Mouse (Mus musculus): ENCODE results near the gene Slc7a14. TPM values are rescaled to one million over a fixed set of nuclear protein-coding genes. Genes with fewer than 3 reads are reported as not detected.

Gene Slc7a14
- polyA plus RNA-seq, 1 experiment from 2014 or later = 0.34 TPM

DNA sequence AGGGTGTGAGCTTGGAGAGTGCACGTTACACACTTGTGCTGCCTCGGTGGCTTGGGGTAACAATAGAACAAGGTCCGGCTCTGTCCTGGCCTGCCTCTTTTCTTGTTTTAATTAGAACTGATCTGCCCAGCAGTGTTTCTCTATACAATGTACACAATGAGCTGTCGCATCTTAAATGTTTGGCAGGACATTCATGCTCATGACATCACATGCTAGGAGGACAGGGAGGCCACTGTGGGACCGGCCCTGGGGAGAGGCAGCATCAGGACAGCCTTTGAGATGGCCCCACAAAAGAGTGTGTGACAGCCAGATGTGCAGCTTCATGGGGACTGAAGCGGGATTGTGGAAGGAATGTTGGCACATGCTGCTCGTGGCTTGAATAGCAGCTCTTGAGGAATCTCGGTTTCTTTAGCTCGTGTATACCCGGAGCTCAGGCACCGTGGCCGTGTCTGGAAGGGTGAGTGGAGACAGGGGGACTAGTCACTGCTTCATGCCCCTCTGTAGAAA, 143.8 kb downstream of the Slc7a14 start:
- Histone ChIP-seq H3K4me1 (replicated peaks; ENCODE audit: control insufficient read depth, insufficient read depth, low read length) (0 out of 2 replicates have a peak, but pooled peaks cover 3% of the 10 kb centered on the region), H3K27me3 (replicated peaks; ENCODE audit: control insufficient read depth, insufficient read depth, low read length) (no peaks in the 10 kb centered on the region), H3K4me3 (ENCODE audit: low read depth, low read length) (no peak overlapping the region), H3K9ac (ENCODE audit: low read depth, low read length) (no peak overlapping the region), H3K9me3 (ENCODE audit: control insufficient read depth) (no peaks in the 10 kb centered on the region), H3K4me2 (replicated peaks; ENCODE audit: low read depth) (no peak overlapping the region), H3K36me3 (ENCODE audit: control insufficient read depth, insufficient read depth) (no peaks in the 10 kb centered on the region), H3K27ac (ENCODE audit: low read depth, low read length) (no peak overlapping the region)
- TF ChIP-seq CTCF (IDR thresholded peaks at IDR 0.05; ENCODE audit: low read depth) = no peak
- 56% methylated on average over 12 of the region's 12 CpGs for WGBS
- ATAC-seq = no peak

DNA sequence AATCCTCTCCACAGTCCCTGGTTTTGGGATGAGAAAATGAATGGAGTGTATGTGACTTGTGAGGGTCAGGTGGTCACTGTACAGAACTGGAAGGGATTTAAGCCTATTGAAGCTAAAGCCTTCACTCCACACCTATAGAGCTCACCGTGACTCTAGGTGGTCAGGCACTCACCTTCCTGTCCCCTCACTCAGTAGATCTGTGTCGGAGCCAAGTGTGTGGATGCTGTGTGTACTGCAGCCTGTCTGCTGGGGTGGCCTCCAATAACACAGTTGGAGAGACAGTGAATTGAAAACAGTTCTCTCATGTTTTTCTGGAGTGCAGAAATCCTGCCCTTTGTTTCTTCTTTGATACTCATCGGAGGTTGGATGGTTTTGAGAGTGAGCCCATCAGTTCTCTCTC, 144.4 kb downstream of the Slc7a14 start:
- Histone ChIP-seq H3K9ac (ENCODE audit: low read depth, low read length) (no peak overlapping the region), H3K36me3 (ENCODE audit: control insufficient read depth, insufficient read depth) (no peaks in the 10 kb centered on the region), H3K27me3 (replicated peaks; ENCODE audit: control insufficient read depth, insufficient read depth, low read length) (no peaks in the 10 kb centered on the region), H3K4me2 (replicated peaks; ENCODE audit: low read depth) (no peak overlapping the region), H3K4me1 (replicated peaks; ENCODE audit: control insufficient read depth, insufficient read depth, low read length) (0 out of 2 replicates have a peak, but pooled peaks cover 3% of the 10 kb centered on the region), H3K4me3 (ENCODE audit: low read depth, low read length) (no peak overlapping the region), H3K27ac (ENCODE audit: low read depth, low read length) (no peak overlapping the region), H3K9me3 (ENCODE audit: control insufficient read depth) (no peaks in the 10 kb centered on the region)
- no peak for TF ChIP-seq CTCF (IDR thresholded peaks at IDR 0.05; ENCODE audit: low read depth)
- no peak for ATAC-seq
- 73% methylated on average over 3 of the region's 3 CpGs for WGBS

DNA sequence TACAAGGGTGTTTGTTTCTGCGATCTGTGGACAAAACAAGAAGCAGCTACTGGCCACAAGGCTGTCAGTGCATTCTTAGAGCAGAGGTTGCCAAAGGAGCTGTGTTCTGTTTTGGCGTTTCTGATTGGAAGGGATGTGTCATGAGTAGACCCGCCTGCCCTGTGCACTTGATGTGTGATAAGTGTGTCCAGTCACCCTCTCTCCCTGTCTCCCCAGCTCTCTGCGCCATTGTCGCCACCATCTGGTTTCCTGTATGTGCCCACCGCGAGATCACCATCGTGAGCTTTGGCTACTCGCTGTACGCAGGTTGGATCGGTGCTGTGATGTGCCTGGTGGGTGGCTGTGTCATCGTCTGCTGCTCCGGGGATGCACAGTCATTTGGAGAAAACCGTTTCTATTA, 147.3 kb downstream of the Slc7a14 start:
- no peak overlapping the region for H3K9ac ChIP-seq (ENCODE audit: low read depth, low read length)
- no peaks in the 10 kb centered on the region for H3K36me3 ChIP-seq (ENCODE audit: control insufficient read depth, insufficient read depth)
- H3K27me3 ChIP-seq (replicated peaks; ENCODE audit: control insufficient read depth, insufficient read depth, low read length) = no peaks in the 10 kb centered on the region
- no peak for ATAC-seq
- H3K27ac ChIP-seq (ENCODE audit: low read depth, low read length) = no peak overlapping the region
- WGBS = 91% methylated on average over 14 of the region's 14 CpGs
- no peak overlapping the region for H3K4me2 ChIP-seq (replicated peaks; ENCODE audit: low read depth)
- H3K9me3 ChIP-seq (ENCODE audit: control insufficient read depth) = no peaks in the 10 kb centered on the region
- TF ChIP-seq CTCF (IDR thresholded peaks at IDR 0.05; ENCODE audit: low read depth) = no peak
- H3K4me3 ChIP-seq (ENCODE audit: low read depth, low read length) = no peak overlapping the region
- H3K4me1 ChIP-seq (replicated peaks; ENCODE audit: control insufficient read depth, insufficient read depth, low read length) = 0 out of 2 replicates have a peak, but pooled peaks cover 3% of the 10 kb centered on the region

DNA sequence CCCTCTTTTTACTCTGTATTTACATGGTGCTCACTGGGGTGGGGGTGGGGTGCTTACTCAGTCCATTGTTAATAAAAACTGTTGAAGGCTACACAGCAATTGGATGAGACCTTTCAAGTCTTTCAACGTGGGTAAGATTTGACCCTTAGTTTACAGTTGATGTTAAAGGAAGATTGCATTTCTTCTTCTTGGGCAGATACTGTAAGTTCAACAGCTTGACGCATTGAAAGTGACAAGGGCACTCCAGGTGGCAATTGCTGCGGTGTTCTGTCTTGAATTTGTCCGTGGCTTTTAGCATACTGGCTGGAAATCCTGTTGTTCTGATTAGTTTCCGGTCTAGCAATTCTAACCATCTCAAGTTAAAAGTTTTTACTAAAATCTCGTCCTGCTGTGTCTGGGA, 148.8 kb downstream of the Slc7a14 start:
- Histone ChIP-seq H3K4me1 (replicated peaks; ENCODE audit: control insufficient read depth, insufficient read depth, low read length) (0 out of 2 replicates have a peak, but pooled peaks cover under 1% of the 10 kb centered on the region), H3K27me3 (replicated peaks; ENCODE audit: control insufficient read depth, insufficient read depth, low read length) (no peaks in the 10 kb centered on the region), H3K4me3 (ENCODE audit: low read depth, low read length) (no peak overlapping the region), H3K4me2 (replicated peaks; ENCODE audit: low read depth) (no peak overlapping the region), H3K36me3 (ENCODE audit: control insufficient read depth, insufficient read depth) (no peaks in the 10 kb centered on the region), H3K9me3 (ENCODE audit: control insufficient read depth) (no peaks in the 10 kb centered on the region), H3K9ac (ENCODE audit: low read depth, low read length) (no peak overlapping the region), H3K27ac (ENCODE audit: low read depth, low read length) (no peak overlapping the region)
- 62% methylated on average over 6 of the region's 6 CpGs for WGBS
- ATAC-seq = no peak
- TF ChIP-seq CTCF (IDR thresholded peaks at IDR 0.05; ENCODE audit: low read depth) = no peak

DNA sequence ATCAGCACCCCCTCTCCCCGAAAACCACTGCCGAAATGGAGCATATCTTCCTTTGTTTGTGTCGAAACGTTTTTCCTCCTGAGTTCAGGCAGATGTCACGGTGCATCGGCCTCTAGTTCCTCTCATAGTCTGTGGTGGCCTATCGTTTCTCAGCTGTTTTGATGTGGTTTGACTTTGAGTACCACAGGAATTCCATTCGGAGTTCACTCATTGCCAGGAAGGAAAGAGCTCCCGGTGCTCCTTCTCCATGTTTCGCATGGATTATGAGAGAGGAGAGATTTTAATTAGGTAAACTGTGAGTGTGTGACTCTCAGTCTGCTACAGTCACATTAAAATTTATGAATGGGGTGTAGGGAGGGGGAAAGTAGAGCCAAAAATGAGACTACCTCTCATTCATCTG, 150.1 kb downstream of the Slc7a14 start:
- WGBS = 80% methylated on average over 10 of the region's 10 CpGs
- Histone ChIP-seq H3K36me3 (ENCODE audit: control insufficient read depth, insufficient read depth) (no peaks in the 10 kb centered on the region), H3K9ac (ENCODE audit: low read depth, low read length) (no peak overlapping the region), H3K4me1 (replicated peaks; ENCODE audit: control insufficient read depth, insufficient read depth, low read length) (no peaks in the 10 kb centered on the region), H3K4me2 (replicated peaks; ENCODE audit: low read depth) (no peak overlapping the region), H3K27ac (ENCODE audit: low read depth, low read length) (no peak overlapping the region), H3K27me3 (replicated peaks; ENCODE audit: control insufficient read depth, insufficient read depth, low read length) (no peaks in the 10 kb centered on the region), H3K4me3 (ENCODE audit: low read depth, low read length) (no peak overlapping the region), H3K9me3 (ENCODE audit: control insufficient read depth) (no peaks in the 10 kb centered on the region)
- no peak for TF ChIP-seq CTCF (IDR thresholded peaks at IDR 0.05; ENCODE audit: low read depth)
- ATAC-seq = no peak

DNA sequence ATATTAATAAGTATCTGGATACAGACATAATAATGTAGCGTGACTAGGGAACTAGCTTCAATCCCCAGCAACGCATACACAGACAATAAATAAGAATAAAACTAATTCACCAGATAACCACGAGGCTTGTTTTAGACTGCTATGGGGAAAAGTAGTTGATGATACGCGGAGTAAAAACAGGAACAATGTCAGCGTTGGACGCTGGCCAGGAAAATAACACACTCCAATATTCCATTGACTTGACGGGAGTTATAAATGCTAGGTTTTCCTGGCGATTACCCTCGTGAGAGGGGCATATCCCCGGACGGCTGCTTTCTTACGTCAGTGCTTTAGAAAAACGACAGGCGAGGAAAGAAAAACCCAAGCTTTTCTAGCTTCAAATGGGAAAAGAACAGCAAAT, 152.4 kb downstream of the Slc7a14 start:
- Histone ChIP-seq H3K4me3 (ENCODE audit: low read depth, low read length) (no peak overlapping the region), H3K9me3 (ENCODE audit: control insufficient read depth) (no peaks in the 10 kb centered on the region), H3K27me3 (replicated peaks; ENCODE audit: control insufficient read depth, insufficient read depth, low read length) (no peaks in the 10 kb centered on the region), H3K36me3 (ENCODE audit: control insufficient read depth, insufficient read depth) (no peaks in the 10 kb centered on the region), H3K9ac (ENCODE audit: low read depth, low read length) (no peak overlapping the region), H3K4me1 (replicated peaks; ENCODE audit: control insufficient read depth, insufficient read depth, low read length) (no peaks in the 10 kb centered on the region), H3K4me2 (replicated peaks; ENCODE audit: low read depth) (no peak overlapping the region), H3K27ac (ENCODE audit: low read depth, low read length) (no peak overlapping the region)
- ATAC-seq = no peak
- no peak for TF ChIP-seq CTCF (IDR thresholded peaks at IDR 0.05; ENCODE audit: low read depth)
- 62% methylated on average over 15 of the region's 15 CpGs for WGBS

DNA sequence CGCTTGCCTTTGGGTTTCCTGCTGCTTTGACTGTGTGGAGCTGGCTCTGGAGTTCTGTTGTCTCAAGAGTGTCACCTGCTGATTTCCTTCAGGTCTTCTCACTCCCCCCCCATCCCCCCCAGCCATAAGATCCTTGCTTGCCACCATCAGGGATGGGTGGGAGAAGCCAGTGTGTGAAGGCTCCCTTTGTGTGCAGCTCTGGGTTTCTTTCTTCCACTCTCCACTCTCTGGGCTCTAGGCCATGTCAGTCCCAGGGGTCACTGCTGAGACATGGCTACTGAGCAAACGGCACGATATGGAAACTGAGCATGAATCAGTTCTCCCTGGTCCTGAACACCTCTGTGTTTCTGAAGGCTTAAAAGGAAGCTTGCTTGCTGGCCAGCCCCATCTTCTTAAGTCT, 154.1 kb downstream of the Slc7a14 start:
- Histone ChIP-seq H3K9ac (ENCODE audit: low read depth, low read length) (no peak overlapping the region), H3K4me2 (replicated peaks; ENCODE audit: low read depth) (no peak overlapping the region), H3K4me3 (ENCODE audit: low read depth, low read length) (no peak overlapping the region), H3K27me3 (replicated peaks; ENCODE audit: control insufficient read depth, insufficient read depth, low read length) (no peaks in the 10 kb centered on the region), H3K9me3 (ENCODE audit: control insufficient read depth) (no peaks in the 10 kb centered on the region), H3K27ac (ENCODE audit: low read depth, low read length) (no peak overlapping the region), H3K4me1 (replicated peaks; ENCODE audit: control insufficient read depth, insufficient read depth, low read length) (no peaks in the 10 kb centered on the region), H3K36me3 (ENCODE audit: control insufficient read depth, insufficient read depth) (no peaks in the 10 kb centered on the region)
- TF ChIP-seq CTCF (IDR thresholded peaks at IDR 0.05; ENCODE audit: low read depth) = no peak
- no peak for ATAC-seq
- 71% methylated on average over 3 of the region's 3 CpGs for WGBS

Other genes starting within 250 kb of the Slc7a14 start
- gene Skil, start 215.3 kb downstream of the Slc7a14 start, polyA plus RNA-seq (2015; fragmentation: Nextera tagmentation; extraction: Ambion mirVana) = 19.1 and 22.1 TPM in 2 replicates
- gene Cldn11, start 160.5 kb downstream of the Slc7a14 start, polyA plus RNA-seq (2015; fragmentation: Nextera tagmentation; extraction: Ambion mirVana) = 0.92 and 1.1 TPM in 2 replicates

All from intestine, postnatal 0 days (tissue).